Mouse (Mus musculus) forebrain, embryonic 14.5 days (tissue): ENCODE measurements around the gene Mycs. TPM values are rescaled to one million over a fixed set of nuclear protein-coding genes. Genes with fewer than 3 reads are reported as not detected.

Experiments
- ATAC-seq: fragments of 200-750 bp; cut with Nextera tagmentation; 2 replicates; pipeline ENCODE4 v1.8.0; 2017; ENCODE audit warnings: mild to moderate bottlenecking, moderate library complexity
- DNase-seq: peaks from one replicate; pipeline ENCODE4 v3.0.0-alpha.2; 2015; ENCODE audit warnings: low spot score
- H3K27ac ChIP-seq: fragments of 300-500 bp; sonication (generic); 2 replicates; pipeline ENCODE4 v1.5.1; 2014; ENCODE audit warnings: low read depth, mild to moderate bottlenecking, control low read depth, low read length, moderate library complexity
- H3K27me3 ChIP-seq: fragments of 300-500 bp; sonication (generic); replicated peaks from 2 replicates; pipeline ENCODE4 v1.6.1; 2014; ENCODE audit warnings: low read length, control low read depth, mixed read lengths; ENCODE audit not compliant: control insufficient read depth, insufficient read depth
- H3K36me3 ChIP-seq: fragments of 300-500 bp; sonication (generic); 2 replicates; pipeline ENCODE4 v1.6.1; 2014; ENCODE audit warnings: low read length, control low read depth; ENCODE audit not compliant: control insufficient read depth, insufficient read depth
- H3K4me1 ChIP-seq: fragments of 300-500 bp; sonication (generic); 2 replicates; pipeline ENCODE4 v1.6.1; 2014; ENCODE audit warnings: antibody characterized with exemption, low read length, control low read depth; ENCODE audit not compliant: control insufficient read depth, insufficient read depth
- H3K4me2 ChIP-seq: fragments of 300-500 bp; sonication (generic); 2 replicates; pipeline ENCODE4 v1.6.1; 2014; ENCODE audit warnings: mild to moderate bottlenecking, control low read depth, low read length
- H3K4me3 ChIP-seq: fragments of 300-500 bp; sonication (generic); 2 replicates; pipeline ENCODE4 v1.5.1; 2014; ENCODE audit warnings: low read depth, low read length, control low read depth
- H3K9ac ChIP-seq: fragments of 300-500 bp; sonication (generic); 2 replicates; pipeline ENCODE4 v1.6.1; 2014; ENCODE audit warnings: mild to moderate bottlenecking, low read length, control low read depth, moderate library complexity
- H3K9me3 ChIP-seq: fragments of 300-500 bp; sonication (generic); replicated peaks from 2 replicates; pipeline ENCODE4 v1.6.1; 2016; ENCODE audit warnings: low read length, control low read depth, mixed read lengths; ENCODE audit not compliant: control insufficient read depth
- WGBS: fragments of 180-500 bp; shearing (Covaris S2); extraction: QIAGEN DNeasy Blood & Tissue Kit; methylation state at CpG from one replicate; pipeline ENCODE4 v1.1.7; 2014; 5-methylcytosine and 5-hydroxymethylcytosine counted together
- polyA plus RNA-seq: library from polyadenylated mRNA; unstranded; fragments of >200 nt; fragmentation: Nextera tagmentation; extraction: Ambion mirVana; gene quantifications from 2 replicates; pipeline ENCODE4 v1.2.1, GENCODE M21; 2014

Gene Mycs
- polyA plus RNA-seq: not detected in 2 replicates

- Histone ChIP-seq H3K4me1 (no peaks in the 10 kb centered on the region), H3K9ac (no peak within 1 kb of the TSS), H3K4me2 (0 out of 2 replicates have a peak within 1 kb of the TSS, but pooled peaks have one; percentile 14), H3K27ac (no peak within 1 kb of the TSS), H3K27me3 (no peaks in the 10 kb centered on the region), H3K9me3 (no peaks in the 10 kb centered on the region), H3K4me3 (no peak within 1 kb of the TSS), H3K36me3 (no peaks in the 10 kb centered on the region)
- DNase-seq (no peak), ATAC-seq (no peak)
- WGBS: 84% methylated on average over 3 of the region's 3 CpGs
Measured at GRCm38 (mm10) chrX:5469165-5469564, at the start of gene Mycs. Gene Mycs, minus strand, starts transcription at chrX:5469265.

- ATAC-seq (no peak), DNase-seq (no peak)
- H3K9ac ChIP-seq: no peak overlapping the region
- H3K4me3 ChIP-seq: no peak overlapping the region
- H3K27ac ChIP-seq: no peak overlapping the region
- 28% methylated on average over 24 of the region's 24 CpGs for WGBS
- no peaks in the 10 kb centered on the region for H3K9me3 ChIP-seq
- no peaks in the 10 kb centered on the region for H3K36me3 ChIP-seq
- 0 out of 2 replicates have a peak overlapping the region, but pooled peaks have one; percentile 14 for H3K4me2 ChIP-seq
- no peaks in the 10 kb centered on the region for H3K4me1 ChIP-seq
- no peaks in the 10 kb centered on the region for H3K27me3 ChIP-seq
Measured at GRCm38 (mm10) chrX:5468022-5468421, 1.0 kb downstream of the Mycs start.

Other genes starting within 250 kb of the Mycs start
- gene Btbd35f7, start 199.8 kb upstream of the Mycs start, polyA plus RNA-seq: not detected in 2 replicates